Mouse (Mus musculus): ENCODE measurements around the gene Ubl5. TPM values are rescaled to one million over a fixed set of nuclear protein-coding genes. Genes with fewer than 3 reads are reported as not detected.

Gene Ubl5
- total RNA-seq, 2 experiments from 2014 or later, result 188 to 438 TPM

- no peak for ATAC-seq (replicated peaks; ENCODE audit: low FRiP score, low TSS enrichment, poor library complexity, severe bottlenecking)
Measured at GRCm38 (mm10) chr9:20692863-20693262, 50.2 kb downstream of the Ubl5 start.

GRCm38 (mm10) chr9:20694721-20695235 is 52.1 kb downstream of the Ubl5 start:
- no peak for ATAC-seq (replicated peaks; ENCODE audit: low FRiP score, low TSS enrichment, poor library complexity, severe bottlenecking)

DNA sequence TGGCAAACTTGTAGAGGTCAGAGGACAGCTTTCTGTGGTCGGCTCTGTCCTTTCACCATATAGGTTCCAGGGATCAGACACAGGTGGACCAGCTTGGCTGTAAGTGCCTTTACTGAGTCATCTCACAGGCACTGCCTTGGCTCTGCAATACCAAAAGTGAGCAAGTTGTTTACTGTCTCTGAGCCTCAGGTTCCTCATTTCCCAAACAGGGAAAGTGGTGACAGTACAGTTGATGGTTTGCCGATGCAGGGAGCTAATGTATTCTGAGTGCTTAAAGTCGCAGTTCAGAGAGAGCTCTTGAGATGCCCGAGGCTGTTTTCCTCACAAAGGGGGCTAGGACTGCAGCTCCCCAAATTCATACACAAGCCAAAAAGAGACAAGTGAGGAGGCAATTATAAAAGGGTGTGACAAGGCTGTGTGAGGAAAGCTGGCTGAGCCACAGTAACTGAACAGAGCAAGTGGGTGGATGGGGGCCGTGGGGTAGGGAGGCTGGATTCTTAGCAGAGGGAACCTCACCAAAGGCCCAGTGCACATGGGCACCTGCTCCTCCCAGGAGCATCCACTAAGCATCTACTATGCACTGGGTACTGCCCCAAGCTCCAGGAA is 53.5 kb downstream of the Ubl5 start:
- ATAC-seq (replicated peaks; ENCODE audit: low FRiP score, low TSS enrichment, poor library complexity, severe bottlenecking), result no peak

Other genes starting within 250 kb of the Ubl5 start
- gene Zfp26, start 182.7 kb upstream of the Ubl5 start, total RNA-seq (2014; fragmentation: Nextera tagmentation), result 27.8 and 32.3 TPM in 2 replicates
- gene Zfp26, start 182.7 kb upstream of the Ubl5 start, total RNA-seq (2017), result 22.3 and 35.1 TPM in 2 replicates
- 15.2 and 19.6 TPM in 2 replicates for gene Zfp426, start 150.1 kb upstream of the Ubl5 start, total RNA-seq (2014; fragmentation: Nextera tagmentation)
- 15.0 and 22.3 TPM in 2 replicates for gene Zfp426, start 150.1 kb upstream of the Ubl5 start, total RNA-seq (2017)
- gene Zfp266, start 121.5 kb upstream of the Ubl5 start, total RNA-seq (2014; fragmentation: Nextera tagmentation), result 48.4 and 54.9 TPM in 2 replicates
- gene Zfp266, start 121.5 kb upstream of the Ubl5 start, total RNA-seq (2017), result 46.8 and 47.2 TPM in 2 replicates
- 7.8 and 10.1 TPM in 2 replicates for gene Zfp846, start 61.6 kb upstream of the Ubl5 start, total RNA-seq (2014; fragmentation: Nextera tagmentation)
- gene Zfp846, start 61.6 kb upstream of the Ubl5 start, total RNA-seq (2017), result 6.6 and 8.8 TPM in 2 replicates
- 19.6 and 24.5 TPM in 2 replicates for gene Fbxl12, start 1.9 kb downstream of the Ubl5 start, total RNA-seq (2014; fragmentation: Nextera tagmentation)
- 2.6 and 3.8 TPM in 2 replicates for gene Fbxl12, start 1.9 kb downstream of the Ubl5 start, total RNA-seq (2017)
- gene Pin1, start 9.2 kb downstream of the Ubl5 start, total RNA-seq (2014; fragmentation: Nextera tagmentation), result 15.2 and 18.6 TPM in 2 replicates
- 11.5 and 18.2 TPM in 2 replicates for gene Pin1, start 9.2 kb downstream of the Ubl5 start, total RNA-seq (2017)
- gene Olfm2, start 103.5 kb downstream of the Ubl5 start, total RNA-seq (2014; fragmentation: Nextera tagmentation), result not detected in 2 replicates
- gene Olfm2, start 103.5 kb downstream of the Ubl5 start, total RNA-seq (2017), result not detected in 2 replicates
- gene Col5a3, start 172.2 kb downstream of the Ubl5 start, total RNA-seq (2014; fragmentation: Nextera tagmentation), result not detected in 2 replicates
- gene Col5a3, start 172.2 kb downstream of the Ubl5 start, total RNA-seq (2017), result not detected in 2 replicates
- not detected in 2 replicates for gene Rdh8, start 175.6 kb downstream of the Ubl5 start, total RNA-seq (2014; fragmentation: Nextera tagmentation)
- gene Rdh8, start 175.6 kb downstream of the Ubl5 start, total RNA-seq (2017), result not detected in 2 replicates
- 37.9 and 44.3 TPM in 2 replicates for gene A230050P20Rik, start 225.8 kb downstream of the Ubl5 start, total RNA-seq (2014; fragmentation: Nextera tagmentation)
- 11.9 and 24.0 TPM in 2 replicates for gene A230050P20Rik, start 225.8 kb downstream of the Ubl5 start, total RNA-seq (2017)
- 1.1 and 2.7 TPM in 2 replicates for gene Angptl6, start 236.8 kb downstream of the Ubl5 start, total RNA-seq (2014; fragmentation: Nextera tagmentation)
- 0.42 TPM in 1 of 2 replicates, not detected in the other for gene Angptl6, start 236.8 kb downstream of the Ubl5 start, total RNA-seq (2017)
- gene Ppan, start 245.3 kb downstream of the Ubl5 start, total RNA-seq (2014; fragmentation: Nextera tagmentation), result 127 and 174 TPM in 2 replicates
- gene Ppan, start 245.3 kb downstream of the Ubl5 start, total RNA-seq (2017), result 154 and 175 TPM in 2 replicates

All from megakaryocyte-erythroid progenitor cell, adult 5-6 weeks (primary cell).